Mouse (Mus musculus): ENCODE data around the gene Gsdmc3.
"Not testable (repeated sequence)": the region's sequence is repeated elsewhere in the genome, so short reads cannot be mapped to it uniquely, and the experiment has no call there.

Gsdmc3 gene

DNA sequence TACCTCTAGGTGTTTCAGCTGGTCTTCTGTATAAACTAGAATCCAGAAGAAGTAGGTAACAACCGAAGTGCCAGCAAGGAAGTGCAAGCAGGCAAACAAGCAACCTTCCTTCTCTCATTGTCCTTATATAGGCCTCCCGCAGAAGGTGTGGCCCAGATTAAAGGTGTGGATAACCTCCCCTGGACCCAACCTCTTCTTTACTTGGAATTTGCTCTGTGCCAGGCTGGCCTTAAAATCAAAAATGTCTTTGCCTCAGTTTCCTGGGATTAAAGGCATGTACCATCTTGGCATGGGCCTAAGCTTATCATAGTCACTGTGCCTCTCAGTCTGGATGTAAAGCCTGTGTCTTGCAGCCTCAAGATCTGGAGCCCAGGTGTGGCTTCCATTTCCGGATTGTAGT is at the start of gene Gsdmc3:
Gene Gsdmc3, minus strand, starts transcription at position 101 of the 400 bp plus-strand sequence.
- not testable (repeated sequence) for DNase-seq

DNA sequence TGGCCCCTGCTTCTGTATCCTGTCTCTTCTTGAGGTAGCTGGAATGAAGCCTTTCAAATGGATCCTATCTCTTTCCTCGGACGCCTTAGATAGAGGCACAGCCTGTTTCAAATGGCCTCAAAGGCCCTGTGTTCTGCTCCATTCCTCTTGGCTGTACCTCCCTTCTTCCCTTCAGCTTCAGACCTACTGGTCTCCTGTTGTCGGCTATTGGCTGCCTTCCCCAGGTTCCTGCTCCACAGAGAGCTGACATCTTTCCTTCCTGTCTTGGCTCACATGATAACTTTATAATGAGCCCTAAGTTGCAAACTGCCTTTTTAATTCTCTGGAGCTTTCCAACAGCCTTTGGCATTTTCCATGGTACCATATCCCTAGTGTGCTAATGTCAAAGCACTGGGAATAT is 47.8 kb upstream of the Gsdmc3 start:
- no peak for DNase-seq

DNA sequence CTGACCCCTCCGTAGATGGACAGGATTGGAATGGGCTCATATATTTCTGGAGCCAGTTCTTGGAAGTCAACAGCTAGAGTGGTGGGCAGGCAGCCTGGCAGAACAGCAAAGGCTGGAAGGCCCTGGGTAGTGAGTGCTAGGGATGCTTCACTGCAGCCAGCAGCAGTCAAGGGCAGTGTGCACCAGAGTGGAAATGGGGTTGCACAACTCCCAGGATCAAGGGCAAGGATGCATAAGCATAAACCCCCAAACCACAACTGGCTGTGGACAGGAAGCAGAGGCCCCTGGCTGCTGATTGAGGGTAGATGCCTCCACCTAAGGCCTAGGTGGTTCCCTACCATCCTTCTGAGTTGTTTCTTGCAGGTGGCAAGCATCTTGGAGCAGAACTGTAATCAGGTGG is 46.1 kb upstream of the Gsdmc3 start:
- DNase-seq, result peak in 1 of 2 experiments; percentile 13

DNA sequence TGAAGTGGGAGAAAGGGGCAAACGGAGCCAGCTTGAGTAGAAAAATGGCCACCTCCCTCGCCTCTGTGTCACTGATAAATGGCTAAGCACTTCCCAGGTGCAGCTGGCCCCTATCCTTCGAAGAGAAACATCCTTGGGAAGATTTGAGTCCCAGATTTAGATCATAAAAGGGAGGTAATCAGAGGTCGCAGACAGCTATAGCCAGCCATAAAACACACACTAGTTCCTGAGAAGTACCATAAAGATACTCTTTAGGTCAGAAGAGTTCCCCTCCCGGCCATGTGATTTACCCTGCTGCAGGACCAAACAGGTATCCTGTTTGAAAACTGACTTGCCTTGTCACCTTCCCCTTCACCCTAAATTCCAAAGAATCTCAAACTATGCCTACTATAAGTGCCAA is 43.3 kb upstream of the Gsdmc3 start:
- DNase-seq, result not testable (repeated sequence)

DNA sequence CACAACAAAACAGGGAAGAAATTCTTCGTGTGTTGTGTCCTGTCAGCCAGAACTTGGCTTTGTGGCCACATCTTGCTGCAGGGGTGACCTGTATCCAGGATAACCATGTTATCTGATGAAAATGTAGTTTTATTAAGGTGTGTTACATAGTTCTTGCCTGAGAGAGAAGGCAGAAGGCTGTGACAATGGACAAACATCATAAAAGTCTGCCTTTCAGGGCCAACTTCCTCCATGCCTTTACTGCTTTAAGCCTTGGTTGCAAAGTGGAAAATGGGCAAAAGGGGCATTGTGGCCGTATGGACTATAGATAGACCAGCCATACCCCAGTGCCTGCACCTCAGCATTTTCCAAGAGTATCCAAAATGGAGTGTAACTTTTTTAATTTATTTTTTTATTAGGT is 41.4 kb upstream of the Gsdmc3 start:
- not testable (repeated sequence) for DNase-seq

DNA sequence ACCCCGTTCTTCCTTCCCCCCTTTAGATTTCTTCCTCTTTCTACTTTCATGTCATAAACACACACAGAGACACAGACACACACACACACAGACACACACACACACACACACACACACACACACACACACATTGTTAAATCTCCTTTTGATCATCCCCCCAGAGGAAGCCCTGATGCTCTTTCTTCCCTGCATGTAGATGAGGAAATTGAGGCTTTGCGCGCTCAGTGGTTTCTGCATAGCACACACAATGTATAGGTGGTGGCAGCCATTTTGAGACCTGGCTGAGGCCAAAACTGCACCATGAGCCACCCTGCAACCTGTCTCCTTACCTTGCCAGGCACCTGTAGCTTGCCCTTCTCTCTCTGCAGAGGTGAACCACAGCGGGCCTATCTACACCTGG is 38.2 kb upstream of the Gsdmc3 start:
- not testable (repeated sequence) for DNase-seq

DNA sequence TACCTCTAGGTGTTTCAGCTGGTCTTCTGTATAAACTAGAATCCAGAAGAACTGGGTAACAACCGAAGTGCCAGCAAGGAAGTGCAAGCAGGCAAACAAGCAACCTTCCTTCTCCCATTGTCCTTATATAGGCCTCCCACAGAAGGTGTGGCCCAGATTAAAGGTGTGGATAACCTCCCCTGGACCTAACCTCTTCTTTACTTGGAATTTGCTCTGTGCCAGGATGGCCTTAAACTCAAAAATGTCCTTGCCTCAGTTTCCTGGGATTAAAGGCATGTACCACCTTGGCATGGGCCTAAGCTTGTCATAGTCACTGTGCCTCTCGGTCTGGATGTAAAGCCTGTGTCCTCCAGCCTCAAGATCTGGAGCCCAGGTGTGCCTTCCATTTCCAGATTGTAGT is 33.8 kb upstream of the Gsdmc3 start, which contains the start of gene Gsdmc4:
Gene Gsdmc4, minus strand, starts transcription at position 101 of the 400 bp plus-strand sequence.
- DNase-seq, result not testable (repeated sequence)

DNA sequence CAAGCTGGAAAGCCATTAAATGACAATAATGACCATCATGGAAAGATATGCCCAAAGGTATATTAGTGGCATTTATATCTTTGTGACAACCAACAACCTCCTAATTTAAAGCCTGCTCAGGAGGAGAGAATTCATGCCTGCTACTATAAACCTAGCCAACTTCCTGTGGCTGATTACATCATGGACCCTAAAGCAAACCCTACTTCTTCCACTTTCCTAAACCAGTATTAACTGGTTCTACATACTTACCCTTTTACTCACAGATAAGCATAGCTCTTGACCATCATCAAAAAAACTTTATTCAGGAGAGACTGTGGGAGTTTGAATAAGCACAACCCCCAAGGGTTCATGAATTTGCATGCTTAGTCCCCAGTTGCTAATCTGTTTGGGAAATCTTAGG is 31.5 kb upstream of the Gsdmc3 start:
- DNase-seq, result not testable (repeated sequence)

DNA sequence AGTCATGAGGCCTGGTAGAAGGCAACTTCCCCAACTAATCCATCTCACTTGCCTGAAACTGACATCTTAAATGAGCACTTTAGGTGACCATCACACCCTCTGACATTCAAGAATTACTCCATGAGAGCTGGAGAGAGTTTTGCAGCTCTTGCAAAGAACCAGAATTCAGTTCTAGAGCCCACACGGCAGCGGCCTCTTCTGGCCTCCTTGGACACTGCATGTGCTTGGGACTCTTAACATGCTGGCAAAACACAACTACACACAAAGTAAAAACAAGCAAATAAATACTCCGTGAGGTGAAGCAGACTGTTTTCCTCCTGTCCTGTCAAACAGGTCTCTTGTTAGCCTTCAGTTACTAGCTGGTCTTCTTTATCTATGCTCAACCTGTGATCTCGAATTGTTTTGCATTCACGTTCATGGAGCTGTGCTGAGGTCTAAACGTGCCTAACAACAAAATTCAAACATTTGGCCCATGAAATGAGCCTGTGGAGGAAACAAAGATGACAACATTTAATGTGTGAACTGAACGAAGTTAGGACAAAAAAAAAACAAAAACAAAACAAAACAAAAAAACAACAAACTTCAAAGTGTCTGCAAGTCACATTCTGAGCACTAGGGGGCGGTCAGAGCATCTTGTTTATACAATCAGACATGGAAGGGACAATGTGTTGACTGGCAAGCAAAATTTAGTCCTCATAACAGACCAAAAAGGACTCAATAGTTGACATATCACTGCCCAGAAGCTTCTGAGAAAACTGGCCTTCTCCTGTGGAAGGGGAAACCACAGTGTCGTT is 17.4 kb upstream of the Gsdmc3 start:
- peak; percentile 57 to 58 for DNase-seq

DNA sequence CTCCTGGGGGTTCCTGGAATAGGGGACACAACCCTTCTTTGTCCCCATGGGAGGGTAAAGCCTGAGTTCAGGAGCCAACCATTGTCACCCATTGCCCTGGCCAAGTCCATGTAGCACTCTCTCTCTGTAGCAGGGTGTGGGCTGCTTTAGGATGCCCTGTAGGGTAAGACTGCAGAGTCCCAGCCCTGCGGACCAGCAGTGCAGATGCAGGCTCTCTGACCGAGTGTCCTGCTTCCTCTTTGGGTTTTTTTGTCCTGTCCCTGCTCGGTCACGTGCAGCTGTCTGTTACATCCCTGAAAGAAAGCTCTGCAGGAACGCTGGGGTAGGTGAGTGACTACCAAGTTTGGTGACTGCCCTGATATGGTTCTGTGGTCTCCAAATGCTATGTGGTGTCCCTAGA is 10.1 kb upstream of the Gsdmc3 start:
- not testable (repeated sequence) for DNase-seq

DNA sequence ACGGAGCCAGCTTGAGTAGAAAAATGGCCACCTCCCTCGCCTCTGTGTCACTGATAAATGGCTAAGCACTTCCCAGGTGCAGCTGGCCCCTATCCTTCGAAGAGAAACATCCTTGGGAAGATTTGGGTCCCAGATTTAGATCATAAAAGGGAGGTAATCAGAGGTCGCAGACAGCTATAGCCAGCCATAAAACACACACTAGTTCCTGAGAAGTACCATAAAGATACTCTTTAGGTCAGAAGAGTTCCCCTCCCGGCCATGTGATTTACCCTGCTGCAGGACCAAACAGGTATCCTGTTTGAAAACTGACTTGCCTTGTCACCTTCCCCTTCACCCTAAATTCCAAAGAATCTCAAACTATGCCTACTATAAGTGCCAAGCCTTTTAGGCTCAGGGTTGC is 9.6 kb upstream of the Gsdmc3 start:
- not testable (repeated sequence) for DNase-seq

DNA sequence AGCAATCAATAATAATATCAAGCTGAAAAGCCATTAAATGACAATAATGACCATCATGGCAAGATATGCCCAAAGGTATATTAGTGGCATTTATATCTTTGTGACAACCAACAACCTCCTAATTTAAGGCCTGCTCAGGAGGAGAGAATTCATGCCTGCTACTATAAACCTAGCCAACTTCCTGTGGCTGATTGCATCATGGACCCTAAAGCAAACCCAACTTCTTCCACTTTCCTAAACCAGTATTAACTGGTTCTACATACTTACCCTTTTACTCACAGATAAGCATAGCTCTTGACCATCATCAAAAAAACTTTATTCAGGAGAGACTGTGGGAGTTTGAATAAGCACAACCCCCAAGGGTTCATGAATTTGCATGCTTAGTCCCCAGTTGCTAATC is 2.2 kb downstream of the Gsdmc3 start:
- not testable (repeated sequence) for DNase-seq

DNA sequence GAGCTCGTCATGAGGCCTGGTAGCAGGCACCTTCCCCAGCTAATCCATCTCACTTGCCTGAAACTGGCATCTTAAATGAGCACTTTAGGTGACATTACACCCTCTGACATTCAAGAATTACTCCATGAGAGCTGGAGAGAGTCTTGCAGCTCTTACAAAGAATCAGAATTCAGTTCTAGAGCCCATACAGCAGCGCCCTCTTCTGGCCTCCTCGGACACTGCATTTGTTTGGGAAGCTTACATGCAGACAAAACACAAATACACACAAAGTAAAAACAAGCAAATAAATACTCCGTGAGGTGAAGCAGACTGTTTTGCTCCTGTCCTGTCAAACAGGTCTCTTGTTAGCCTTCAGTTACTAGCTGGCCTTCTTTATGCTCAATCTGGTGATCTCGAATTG is 16.4 kb downstream of the Gsdmc3 start:
- DNase-seq, result peak; percentile 21 to 29
